Mouse (Mus musculus) liver, embryonic 14.5 days (tissue): ENCODE results near the gene Sugct. TPM values are rescaled to one million over a fixed set of nuclear protein-coding genes. Genes with fewer than 3 reads are reported as not detected.
A peak's percentile ranks its signal among the peaks of the same experiment; 100 is the strongest.

ENCODE experiments used
- ATAC-seq: fragments of 200-750 bp; cut with Nextera tagmentation; 2 replicates; pipeline ENCODE4 v1.8.0; 2017; ENCODE audit warnings: moderate number of reproducible peaks, mild to moderate bottlenecking, moderate library complexity; ENCODE audit not compliant: insufficient read depth
- DNase-seq, 3 experiments: peaks; one replicate each; pipeline ENCODE4 v3.0.0-alpha.2; 2012 to 2013; ENCODE audit warnings: low read depth in 3 of 3, low spot score in 3 of 3
- H3K27ac ChIP-seq: fragments of 300-500 bp; sonication (generic); 2 replicates; pipeline ENCODE4 v1.5.1; 2014; ENCODE audit warnings: moderate library complexity, mild to moderate bottlenecking, control low read depth, inconsistent platforms
- H3K27me3 ChIP-seq: fragments of 300-500 bp; sonication (generic); 2 replicates; pipeline ENCODE4 v1.6.1; 2014; ENCODE audit warnings: mild to moderate bottlenecking, low read length, moderate library complexity; ENCODE audit not compliant: control insufficient read depth, insufficient read depth
- H3K36me3 ChIP-seq: fragments of 300-500 bp; sonication (generic); replicated peaks from 2 replicates; pipeline ENCODE4 v1.6.1; 2014; ENCODE audit warnings: low read depth; ENCODE audit not compliant: control insufficient read depth, insufficient read depth
- H3K4me1 ChIP-seq, 2 experiments: fragments of 200-500 bp in 1 of 2; fragments of 300-500 bp in 1 of 2; sonication (generic) in 1 of 2; replicated peaks; 2 replicates each; pipeline ENCODE4 v1.6.1; 2012 to 2014; ENCODE audit warnings: antibody characterized with exemption in 1 of 2, inconsistent platforms in 1 of 2, low read length in 1 of 2; ENCODE audit not compliant: control insufficient read depth in 2 of 2, insufficient read depth in 2 of 2
- H3K4me2 ChIP-seq: fragments of 300-500 bp; sonication (generic); 2 replicates; pipeline ENCODE4 v1.6.1; 2014; ENCODE audit warnings: low read depth, mild to moderate bottlenecking, control low read depth, moderate library complexity
- H3K4me3 ChIP-seq, 2 experiments: fragments of 200-500 bp in 1 of 2; fragments of 300-500 bp in 1 of 2; sonication (generic) in 1 of 2; 2 replicates each; pipeline ENCODE4 v1.5.1; 2012 to 2014; ENCODE audit warnings: low read depth in 2 of 2, low read length in 2 of 2, mild to moderate bottlenecking in 2 of 2, control low read depth in 1 of 2, inconsistent platforms in 1 of 2, moderate library complexity in 1 of 2; ENCODE audit not compliant: insufficient read depth in 1 of 2
- H3K9ac ChIP-seq: fragments of 300-500 bp; sonication (generic); replicated peaks from 2 replicates; pipeline ENCODE4 v1.6.1; 2014; ENCODE audit warnings: mild to moderate bottlenecking, control low read depth, moderate library complexity
- H3K9me3 ChIP-seq: fragments of 300-500 bp; sonication (generic); 2 replicates; pipeline ENCODE4 v1.6.1; 2016; ENCODE audit warnings: low read length, mixed read lengths; ENCODE audit not compliant: control insufficient read depth
- CTCF ChIP-seq: IDR thresholded peaks from 2 replicates; pipeline ENCODE4 v1.5.1; 2016; ENCODE audit warnings: antibody characterized with exemption, low read depth, control low read depth
- EP300 ChIP-seq: IDR thresholded peaks from 2 replicates; pipeline ENCODE4 v1.6.1; 2016; ENCODE audit warnings: antibody characterized with exemption, low read depth
- WGBS: fragments of 180-500 bp; shearing (Covaris S2); extraction: QIAGEN DNeasy Blood & Tissue Kit; methylation state at CpG from one replicate; pipeline ENCODE4 v1.1.7; 2014; ENCODE audit not compliant: insufficient replicate concordance; 5-methylcytosine and 5-hydroxymethylcytosine counted together
- polyA plus RNA-seq, 2 experiments: library from polyadenylated mRNA; depleted of rRNA in 1 of 2; stranded (reverse) in 1 of 2; unstranded in 1 of 2; fragments of >200 nt; fragmentation: Nextera tagmentation in 1 of 2; extraction: Ambion mirVana in 1 of 2; gene quantifications; 2 replicates each; pipeline versions ENCODE4 v1.2.1 to v1.2.3; 2012 to 2014

Gene Sugct
- polyA plus RNA-seq, 2 experiments = 1.4 to 2.9 TPM

- no peak for ATAC-seq
These were observed 657.0 kb downstream of the Sugct start for GRCm38 (mm10) chr13:17038341-17038740.

GRCm38 (mm10) chr13:17037899-17038298, 657.5 kb downstream of the Sugct start:
- DNase-seq (no peak), ATAC-seq (no peak)
- Histone ChIP-seq H3K4me3 (no peak overlapping the region), H3K9ac (no peak overlapping the region), H3K36me3 (no peaks in the 10 kb centered on the region), H3K27me3 (no peaks in the 10 kb centered on the region), H3K9me3 (no peaks in the 10 kb centered on the region), H3K4me2 (no peak overlapping the region), H3K27ac (no peak overlapping the region), H3K4me1 (no peaks in the 10 kb centered on the region)
- no peak for TF ChIP-seq CTCF
- no peak for TF ChIP-seq EP300
- WGBS = 62% methylated on average over 3 of the region's 3 CpGs

More at GRCm38 (mm10) chr13:17038341-17038740, 657.0 kb downstream of the Sugct start:
- WGBS = 64% methylated on average over 4 of the region's 4 CpGs
- TF ChIP-seq EP300 = no peak
- no peak for TF ChIP-seq CTCF
- Histone ChIP-seq H3K4me2 (no peak overlapping the region), H3K27ac (no peak overlapping the region), H3K9ac (no peak overlapping the region), H3K4me1 (no peaks in the 10 kb centered on the region), H3K27me3 (no peaks in the 10 kb centered on the region), H3K9me3 (no peaks in the 10 kb centered on the region), H3K36me3 (no peaks in the 10 kb centered on the region), H3K4me3 (no peak overlapping the region)
- no peak for DNase-seq

GRCm38 (mm10) chr13:17030761-17031160, 664.6 kb downstream of the Sugct start:
- Histone ChIP-seq H3K9ac (no peak overlapping the region), H3K4me1 (peaks cover 16 to 26% of the 10 kb centered on the region in 2 experiments)

GRCm38 (mm10) chr13:17028595-17028994, 666.8 kb downstream of the Sugct start:
- Histone ChIP-seq H3K4me2 (peak overlapping the region; percentile 35), H3K9ac (no peak overlapping the region), H3K9me3 (no peaks in the 10 kb centered on the region), H3K36me3 (no peaks in the 10 kb centered on the region), H3K27me3 (no peaks in the 10 kb centered on the region), H3K4me3 (no peak overlapping the region), H3K4me1 (peaks cover 16 to 33% of the 10 kb centered on the region in 2 experiments), H3K27ac (peak overlapping the region; percentile 78)
- TF ChIP-seq CTCF (peak; percentile 84), EP300 (peak; percentile 46)
- DNase-seq (peak; percentile 6 to 79 (median 7)), ATAC-seq (peak; percentile 66)
- 10% methylated on average over 3 of the region's 3 CpGs for WGBS

More at GRCm38 (mm10) chr13:17030761-17031160, 664.6 kb downstream of the Sugct start:
- DNase-seq (no peak), ATAC-seq (no peak)
- H3K9me3 ChIP-seq = no peaks in the 10 kb centered on the region
- H3K27me3 ChIP-seq = no peaks in the 10 kb centered on the region
- H3K36me3 ChIP-seq = no peaks in the 10 kb centered on the region
- TF ChIP-seq CTCF (no peak), EP300 (no peak)
- H3K4me3 ChIP-seq = no peak overlapping the region
- no peak overlapping the region for H3K4me2 ChIP-seq
- WGBS = 36% methylated on average over 1 of the region's 1 CpGs
- no peak overlapping the region for H3K27ac ChIP-seq

- Histone ChIP-seq H3K9ac (peak overlapping the region; percentile 40), H3K4me2 (peak overlapping the region; percentile 48), H3K27me3 (no peaks in the 10 kb centered on the region), H3K27ac (peak overlapping the region; percentile 78), H3K9me3 (no peaks in the 10 kb centered on the region), H3K36me3 (no peaks in the 10 kb centered on the region), H3K4me3 (no peak overlapping the region), H3K4me1 (peaks cover 16 to 33% of the 10 kb centered on the region in 2 experiments)
- DNase-seq = peak in 1 of 3 experiments; percentile 74
- peak; percentile 99 for ATAC-seq
- TF ChIP-seq CTCF (no peak), EP300 (peak; percentile 100)
- WGBS = 31% methylated on average over 4 of the region's 4 CpGs
These were observed 667.4 kb downstream of the Sugct start for GRCm38 (mm10) chr13:17027846-17028529.
